Mouse (Mus musculus) embryo, embryonic 9.5 days (tissue): ENCODE measurements at regions not wholly inside any gene's neighbourhood (a gene's known extent, or its start where the extent isn't known, plus 50 kb on each side); places are given as distances from the start of the nearest gene placed in this dataset.

Experiments
- DNase-seq: peaks from one replicate; pipeline ENCODE4 v3.0.0-alpha.2; 2017; ENCODE audit errors: extremely low spot score

- no peak for DNase-seq
Measured at GRCm38 (mm10) chr4:37566226-37566625, 614.7 kb upstream of the Lingo2 start.

GRCm38 (mm10) chr4:37560209-37560608, 608.7 kb upstream of the Lingo2 start:
- DNase-seq: peak; percentile 1

- no peak for DNase-seq
Measured at GRCm38 (mm10) chr4:37546001-37546400, 594.5 kb upstream of the Lingo2 start.

- DNase-seq: no peak
Measured at GRCm38 (mm10) chr4:37507732-37508131, 556.2 kb upstream of the Lingo2 start.
